8 mouse cellular contexts compared by ENCODE assay signal in genomic region chr8:84846722-84847572, GRCm38 (mm10). TPM values are rescaled to one million over a fixed set of nuclear protein-coding genes. Genes with fewer than 3 reads are reported as not detected.
DNase-seq lines count a peak whose midpoint lies in the region; ATAC-seq and TF ChIP-seq lines count a peak whose summit lies in the region.

Calr (minus strand) TSS chr8:84846934.

- H3K9ac ChIP-seq in CH12.LX (ENCODE audit: insufficient read depth, low read depth): peak within 1 kb of the TSS; percentile 85
- peak within 1 kb of the TSS; percentile 97 for H3K9ac ChIP-seq in forebrain, embryonic 11.5 days (ENCODE audit: low read length)
- peak within 1 kb of the TSS; percentile 96 for H3K9ac ChIP-seq in heart, embryonic 16.5 days (ENCODE audit: low read length)
- peak within 1 kb of the TSS; percentile 95 for H3K9ac ChIP-seq in liver, embryonic 15.5 days
- peak within 1 kb of the TSS; percentile 85 for H3K9ac ChIP-seq in neural tube, embryonic 12.5 days

- peak within 1 kb of the TSS; percentile 83 to 98 (median 89) for H3K4me3 ChIP-seq in CH12.LX (replicated peaks in 1 of 3; ENCODE audit: low read depth in 2 of 3, low read length in 2 of 3, poor library complexity in 1 of 3)
- H3K4me3 ChIP-seq in forebrain, embryonic 11.5 days (ENCODE audit: low read depth, low read length): peak within 1 kb of the TSS; percentile 98
- H3K4me3 ChIP-seq in heart, embryonic 16.5 days (ENCODE audit: low read length): peak within 1 kb of the TSS; percentile 77
- H3K4me3 ChIP-seq in liver, embryonic 15.5 days (replicated peaks): peak within 1 kb of the TSS; percentile 93
- peak within 1 kb of the TSS; percentile 94 for H3K4me3 ChIP-seq in neural tube, embryonic 12.5 days

- peak; percentile 96 for TF ChIP-seq POLR2A in CH12.LX (IDR thresholded peaks at IDR 0.05; ENCODE audit: low read depth, low read length)

- peaks cover 31% of the 10 kb centered on the region for H3K79me2 ChIP-seq in CH12.LX (replicated peaks; ENCODE audit: control insufficient read depth, extremely low read depth, insufficient read depth, poor library complexity, severe bottlenecking)

- no peaks in the 10 kb centered on the region for H3K27me3 ChIP-seq in CH12.LX (replicated peaks)
- no peaks in the 10 kb centered on the region for H3K27me3 ChIP-seq in forebrain, embryonic 11.5 days (ENCODE audit: control insufficient read depth, insufficient read depth, low read length)
- H3K27me3 ChIP-seq in heart, embryonic 16.5 days (ENCODE audit: control insufficient read depth, insufficient read depth, low read length): no peaks in the 10 kb centered on the region
- no peaks in the 10 kb centered on the region for H3K27me3 ChIP-seq in liver, embryonic 15.5 days
- H3K27me3 ChIP-seq in neural tube, embryonic 12.5 days (replicated peaks): no peaks in the 10 kb centered on the region

- peak; percentile 100 for DNase-seq in CH12.LX (ENCODE audit: extremely low read depth)
- DNase-seq in c-Kit-positive CD71-positive TER-119-negative erythroid progenitor cells, embryonic 14.5 days (ENCODE audit: low read depth): peak; percentile 100
- DNase-seq in forebrain, embryonic 11.5 days (ENCODE audit: low spot score): peak; percentile 100
- DNase-seq in kidney, postnatal 36 days: peak; percentile 99 to 100
- peak; percentile 100 for DNase-seq in telencephalon, adult 2 months (ENCODE audit: low read depth, low spot score)

- H3K4me1 ChIP-seq in CH12.LX (ENCODE audit: control insufficient read depth in 1 of 2, insufficient read depth in 2 of 2): peaks cover 13 to 39% of the 10 kb centered on the region in 2 experiments
- peaks cover 15% of the 10 kb centered on the region for H3K4me1 ChIP-seq in forebrain, embryonic 11.5 days (replicated peaks; ENCODE audit: control insufficient read depth, insufficient read depth, low read length)
- H3K4me1 ChIP-seq in heart, embryonic 16.5 days (ENCODE audit: control insufficient read depth, insufficient read depth, low read length): peaks cover 19% of the 10 kb centered on the region
- peaks cover 55% of the 10 kb centered on the region for H3K4me1 ChIP-seq in liver, embryonic 15.5 days (replicated peaks)
- peaks cover 32% of the 10 kb centered on the region for H3K4me1 ChIP-seq in neural tube, embryonic 12.5 days

- peak; percentile 99 for ATAC-seq in forebrain, embryonic 11.5 days (replicated peaks; ENCODE audit: low FRiP score)
- peak; percentile 99 for ATAC-seq in heart, embryonic 16.5 days (replicated peaks; ENCODE audit: extremely low read depth, insufficient read depth, low FRiP score)
- ATAC-seq in liver, embryonic 15.5 days (ENCODE audit: insufficient read depth): peak; percentile 99
- ATAC-seq in neural tube, embryonic 12.5 days (ENCODE audit: low FRiP score, low read depth): peak; percentile 99

- peaks cover 32 to 40% of the 10 kb centered on the region in 2 experiments for H3K36me3 ChIP-seq in CH12.LX (replicated peaks in 1 of 2; ENCODE audit: control insufficient read depth in 1 of 2, insufficient read depth in 1 of 2, low read length in 1 of 2)
- H3K36me3 ChIP-seq in forebrain, embryonic 11.5 days (ENCODE audit: control insufficient read depth, insufficient read depth, low read length): peaks cover 26% of the 10 kb centered on the region; the same call in 1 of the 2 replicates
- peaks cover 34% of the 10 kb centered on the region for H3K36me3 ChIP-seq in heart, embryonic 16.5 days (ENCODE audit: control insufficient read depth, insufficient read depth)
- peaks cover 39% of the 10 kb centered on the region for H3K36me3 ChIP-seq in liver, embryonic 15.5 days (replicated peaks)
- H3K36me3 ChIP-seq in neural tube, embryonic 12.5 days: peaks cover 30% of the 10 kb centered on the region

- in situ Hi-C loops in CH12.LX (cut with MboI; ENCODE audit: low pct_ligation_motif_present, low pct_unique_long_range_greater_than_20kb, low sequenced_read_pairs): loop anchor here (5.0 kb wide), 1 partner anchor 40 kb away; no protein-coding TSS in a partner anchor

- no peak for TF ChIP-seq CTCF in CH12.LX (conservative IDR thresholded peaks at IDR 0.05 in 1 of 2, IDR thresholded peaks at IDR 0.05 in 1 of 2; ENCODE audit: low read depth in 2 of 2, low read length in 2 of 2)

- H3K9me3 ChIP-seq in CH12.LX (replicated peaks; ENCODE audit: low read length): no peaks in the 10 kb centered on the region
- H3K9me3 ChIP-seq in forebrain, embryonic 11.5 days (ENCODE audit: control insufficient read depth, low read length): no peaks in the 10 kb centered on the region
- H3K9me3 ChIP-seq in heart, embryonic 16.5 days (replicated peaks; ENCODE audit: control insufficient read depth, low read length): no peaks in the 10 kb centered on the region
- H3K9me3 ChIP-seq in liver, embryonic 15.5 days (replicated peaks): no peaks in the 10 kb centered on the region
- H3K9me3 ChIP-seq in neural tube, embryonic 12.5 days: no peaks in the 10 kb centered on the region

- 1% methylated on average over 55 of the region's 55 CpGs for WGBS in forebrain, embryonic 11.5 days
- under 1% methylated on average over 55 of the region's 55 CpGs for WGBS in heart, embryonic 16.5 days
- WGBS in liver, embryonic 15.5 days (ENCODE audit: insufficient replicate concordance): under 1% methylated on average over 55 of the region's 55 CpGs
- WGBS in neural tube, embryonic 12.5 days: under 1% methylated on average over 55 of the region's 55 CpGs

- dilution Hi-C loops in CH12.LX (cut with MboI; ENCODE audit: extremely low pct_ligation_motif_present, extremely low pct_unique_long_range_greater_than_20kb, low sequenced_read_pairs): no loop called here

- TF ChIP-seq EP300 in CH12.LX (IDR thresholded peaks at IDR 0.05; ENCODE audit: low read length): no peak

- TF ChIP-seq RAD21 in CH12.LX (IDR thresholded peaks at IDR 0.05; ENCODE audit: low read depth, low read length): no peak

- H3K4me2 ChIP-seq in CH12.LX (ENCODE audit: insufficient read depth, low read depth, poor library complexity, severe bottlenecking): peak within 1 kb of the TSS; percentile 85
- H3K4me2 ChIP-seq in forebrain, embryonic 11.5 days (ENCODE audit: low read depth, low read length, severe bottlenecking): peak within 1 kb of the TSS; percentile 85
- H3K4me2 ChIP-seq in heart, embryonic 16.5 days (ENCODE audit: low read depth, low read length): peak within 1 kb of the TSS; percentile 92
- peak within 1 kb of the TSS; percentile 81 for H3K4me2 ChIP-seq in liver, embryonic 15.5 days
- H3K4me2 ChIP-seq in neural tube, embryonic 12.5 days (replicated peaks): peak within 1 kb of the TSS; percentile 86

- H3K27ac ChIP-seq in CH12.LX (ENCODE audit: insufficient read depth, low read depth): peak within 1 kb of the TSS; percentile 50
- peak within 1 kb of the TSS; percentile 66 for H3K27ac ChIP-seq in forebrain, embryonic 11.5 days (ENCODE audit: low read depth, low read length)
- H3K27ac ChIP-seq in heart, embryonic 16.5 days (ENCODE audit: low read length): peak within 1 kb of the TSS; percentile 94
- peak within 1 kb of the TSS; percentile 92 for H3K27ac ChIP-seq in liver, embryonic 15.5 days (replicated peaks)
- peak within 1 kb of the TSS; percentile 68 for H3K27ac ChIP-seq in neural tube, embryonic 12.5 days

TF ChIP-seq in CH12.LX, 34 proteins besides CTCF, POLR2A, EP300 and RAD21:
- TF ChIP-seq MAX (IDR thresholded peaks at IDR 0.05; ENCODE audit: low read length): peak; percentile 95
- TF ChIP-seq ZMIZ1 (IDR thresholded peaks at IDR 0.05; ENCODE audit: low read depth, low read length): peak; percentile 99
- no peak; the same call in 1 of the 2 replicates for TF ChIP-seq ELF1 (IDR thresholded peaks at IDR 0.05; ENCODE audit: low read depth, low read length)
- TF ChIP-seq NELFE (IDR thresholded peaks at IDR 0.05; ENCODE audit: low read depth, low read length): peak; percentile 98
- peak; percentile 47; the same call in 1 of the 2 replicates for TF ChIP-seq NRF1 (IDR thresholded peaks at IDR 0.05; ENCODE audit: low read depth, low read length)
- no peak for TF ChIP-seq UBTF (IDR thresholded peaks at IDR 0.05; ENCODE audit: low read depth, low read length)
- TF ChIP-seq BHLHE40 (IDR thresholded peaks at IDR 0.05; ENCODE audit: low read depth, low read length): peak; percentile 93
- TF ChIP-seq MAZ (IDR thresholded peaks at IDR 0.05; ENCODE audit: low read depth, low read length): peak; percentile 99
- TF ChIP-seq CHD2 (IDR thresholded peaks at IDR 0.05; ENCODE audit: low read length): peak; percentile 95
- TF ChIP-seq JUN (IDR thresholded peaks at IDR 0.05; ENCODE audit: insufficient read depth, low read depth, low read length): no peak
- peak; percentile 97 for TF ChIP-seq POLR2AphosphoS2 (IDR thresholded peaks at IDR 0.05; ENCODE audit: low read depth, low read length)
- peak; percentile 98 for TF ChIP-seq USF2 (conservative IDR thresholded peaks at IDR 0.05; ENCODE audit: low read depth, low read length)
- peak; percentile 76; the same call in 1 of the 2 replicates for TF ChIP-seq SIN3A (IDR thresholded peaks at IDR 0.05; ENCODE audit: low read length)
- TF ChIP-seq USF1 (IDR thresholded peaks at IDR 0.05; ENCODE audit: low read depth, low read length): peak; percentile 99
- TF ChIP-seq ZC3H11A (IDR thresholded peaks at IDR 0.05; ENCODE audit: low read depth, low read length): no peak
- peak; percentile 64 for TF ChIP-seq MYC (IDR thresholded peaks at IDR 0.05; ENCODE audit: low read depth, low read length)
- TF ChIP-seq HCFC1 (IDR thresholded peaks at IDR 0.05; ENCODE audit: low read depth, low read length): peak; percentile 82
- TF ChIP-seq TCF12 (IDR thresholded peaks at IDR 0.05; ENCODE audit: low read depth, low read length): peak; percentile 86
- TF ChIP-seq PAX5 (IDR thresholded peaks at IDR 0.05; ENCODE audit: low read length): no peak
- TF ChIP-seq ZNF384 (IDR thresholded peaks at IDR 0.05; ENCODE audit: low read depth, low read length): no peak
- TF ChIP-seq TBP (conservative IDR thresholded peaks at IDR 0.05; ENCODE audit: low read depth, low read length): peak; percentile 98
- TF ChIP-seq MXI1 (IDR thresholded peaks at IDR 0.05; ENCODE audit: low read depth, low read length): no peak; the same call in 1 of the 2 replicates
- peak; percentile 73; the same call in 1 of the 2 replicates for TF ChIP-seq KAT2A (IDR thresholded peaks at IDR 0.05; ENCODE audit: insufficient replicate concordance, low read length)

RNA-seq across cellular contexts. Expression of gene Calr, which starts in this region (rescaled TPM):
- total RNA-seq in CH12.LX (2012; rRNA removed) (395 and 738 TPM in 2 replicates), CH12.LX (2014; rRNA removed) (627 and 669 TPM in 2 replicates)
- polyA plus RNA-seq in CH12.LX (2012; ENCODE audit: insufficient read length, low read depth): 1,181 and 1,636 TPM in 2 replicates
- 722 and 731 TPM in 2 replicates for polyA plus RNA-seq in forebrain, embryonic 11.5 days (2014; fragmentation: Nextera tagmentation; extraction: Ambion mirVana)
- 630 and 641 TPM in 2 replicates for polyA plus RNA-seq in heart, embryonic 16.5 days (2015; fragmentation: Nextera tagmentation; extraction: Ambion mirVana)
- 471 and 504 TPM in 2 replicates for polyA plus RNA-seq in liver, embryonic 15.5 days (2015; fragmentation: Nextera tagmentation; extraction: Ambion mirVana)
- 753 and 769 TPM in 2 replicates for polyA plus RNA-seq in neural tube, embryonic 12.5 days (2016; fragmentation: Nextera tagmentation; extraction: Ambion mirVana)

Comparison
In these comparisons a context has a peak if more than half of its experiments do, and no peak if none do; other contexts are left out.
1. Peak in every context shown above with its lines: DNase-seq, ATAC-seq, H3K4me3 ChIP-seq and H3K27ac ChIP-seq.